Mouse (Mus musculus) thymus, postnatal 0 days (tissue): ENCODE results near the gene 1700029F12Rik. TPM values are rescaled to one million over a fixed set of nuclear protein-coding genes. Genes with fewer than 3 reads are reported as not detected.
"Not testable (repeated sequence)": the region's sequence is repeated elsewhere in the genome, so short reads cannot be mapped to it uniquely, and the experiment has no call there.

ENCODE experiments used
- DNase-seq: peaks from one replicate; pipeline ENCODE4 v3.0.0-alpha.2; 2015; ENCODE audit warnings: low spot score
- polyA plus RNA-seq: library from polyadenylated mRNA; unstranded; fragments of >200 nt; fragmentation: Nextera tagmentation; extraction: Ambion mirVana; gene quantifications from 2 replicates; pipeline ENCODE4 v1.2.1, GENCODE M21; 2015

The 1700029F12Rik gene
- polyA plus RNA-seq = 0.40 and 0.44 TPM in 2 replicates

DNA sequence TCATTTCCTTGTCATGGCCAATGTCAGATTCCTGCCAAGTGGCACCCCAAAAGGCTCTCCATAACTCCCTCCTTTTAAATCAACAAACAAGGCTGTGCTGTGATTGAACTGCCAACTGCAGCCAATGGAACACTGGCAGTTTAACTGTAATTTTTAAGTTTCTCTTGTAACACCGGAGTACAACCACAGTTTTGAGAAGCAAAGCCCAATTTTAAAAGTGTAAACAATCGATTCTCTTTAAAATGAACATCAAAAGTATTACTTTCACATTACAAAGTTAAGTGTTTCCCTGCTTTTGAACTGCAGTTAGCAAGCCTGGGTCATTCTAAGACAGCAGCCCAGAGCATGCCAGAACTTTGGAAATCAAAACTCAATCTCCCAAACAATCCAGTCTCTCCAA is at the start of gene 1700029F12Rik:
Gene 1700029F12Rik, minus strand, starts transcription at position 101 of the 400 bp plus-strand sequence.
- DNase-seq = no peak

DNA sequence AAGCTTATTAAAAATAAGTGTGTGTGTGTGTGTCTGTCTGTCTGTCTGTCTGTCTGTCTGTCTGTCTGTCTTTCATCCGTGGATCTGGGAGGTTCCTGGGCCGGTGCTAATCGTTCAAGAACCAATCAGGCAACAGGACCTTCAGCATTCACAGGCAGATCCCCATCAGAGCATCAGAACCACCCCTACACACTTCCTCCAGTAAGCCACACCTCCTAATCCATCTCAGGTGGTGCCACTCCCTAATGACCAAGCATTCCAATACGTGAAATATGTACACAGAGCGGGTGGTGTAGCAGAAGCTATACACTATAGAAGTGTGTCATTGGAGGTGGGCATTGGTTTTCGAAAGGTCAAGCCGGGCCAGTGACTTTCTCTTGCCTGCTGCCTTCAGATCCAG is 48.3 kb upstream of the 1700029F12Rik start:
- no peak for DNase-seq

DNA sequence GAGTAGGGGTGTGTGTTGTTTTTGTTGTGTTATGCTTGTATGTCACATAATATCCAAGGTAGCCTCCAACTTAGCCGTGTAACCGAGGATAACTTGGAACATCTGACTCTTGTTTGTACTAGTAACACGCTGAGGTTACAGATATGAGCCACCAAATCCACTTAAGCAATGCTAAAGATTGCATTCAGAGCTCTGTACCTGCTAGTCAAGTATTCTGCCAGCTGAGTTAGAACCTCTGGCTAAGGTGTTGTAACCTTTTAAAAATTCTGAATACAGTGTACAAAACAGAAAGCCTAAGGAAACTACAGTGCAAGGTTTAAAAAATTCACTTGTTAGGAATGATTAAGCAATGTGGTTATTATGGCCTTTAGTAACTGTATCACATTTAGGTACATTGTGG is 46.5 kb upstream of the 1700029F12Rik start:
- DNase-seq = no peak

DNA sequence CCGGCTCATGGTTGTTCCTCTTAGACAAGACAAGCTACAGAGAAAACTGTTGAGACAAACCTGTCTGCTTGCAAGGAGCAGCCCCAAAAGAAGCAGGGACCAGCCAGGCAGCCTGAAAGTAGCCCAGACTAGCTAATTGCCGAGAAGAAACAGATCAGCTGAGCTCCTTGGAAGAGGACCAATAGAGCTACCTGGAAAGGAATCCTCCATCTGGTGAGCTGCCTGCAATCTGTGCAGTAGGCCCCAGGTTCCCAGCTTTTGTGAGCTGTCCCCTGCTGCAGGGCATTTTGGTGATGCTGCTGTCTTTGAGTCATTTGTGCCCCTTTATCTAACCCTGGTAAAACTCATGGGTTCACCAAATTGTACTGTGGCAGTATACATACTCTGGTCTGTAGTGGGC is 46.0 kb upstream of the 1700029F12Rik start:
- no peak for DNase-seq

DNA sequence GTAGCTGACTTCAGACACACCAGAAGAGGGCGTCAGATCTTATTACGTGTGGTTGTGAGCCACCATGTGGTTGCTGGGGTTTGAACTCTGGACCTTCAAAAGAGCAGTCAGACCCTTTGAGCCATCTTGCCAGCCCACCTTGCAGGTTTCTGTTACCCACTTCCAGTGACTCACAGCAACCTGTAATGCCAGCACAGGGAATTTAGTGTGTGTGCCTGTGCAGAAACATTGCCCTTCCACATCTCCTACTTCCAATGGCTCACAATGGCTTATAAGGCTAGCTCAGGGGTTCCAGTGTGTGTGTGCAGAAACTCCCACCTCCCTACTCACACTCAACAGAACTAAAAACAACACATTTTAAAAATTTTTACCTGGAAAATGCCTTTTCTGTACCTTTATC is 43.4 kb upstream of the 1700029F12Rik start:
- DNase-seq = no peak

DNA sequence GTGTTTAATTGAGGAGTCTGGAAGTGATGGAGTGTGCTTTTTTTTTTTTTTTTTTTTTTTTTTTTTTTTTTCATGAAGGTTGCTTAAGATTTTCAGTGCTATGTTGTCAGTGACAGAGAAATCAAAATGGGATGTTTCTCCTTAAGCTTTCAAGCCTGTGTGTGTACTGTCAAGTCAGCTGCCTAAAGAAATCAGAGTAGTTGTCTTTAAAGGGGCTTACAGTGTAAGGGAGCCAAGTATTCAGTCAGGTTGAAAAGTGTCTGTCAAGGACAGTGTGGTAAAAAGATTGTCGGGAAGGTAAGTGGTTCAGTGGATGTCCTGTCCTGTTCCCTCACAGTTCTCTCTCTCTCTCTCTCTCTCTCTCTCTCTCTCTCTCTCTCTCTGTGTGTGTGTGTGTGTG is 39.3 kb upstream of the 1700029F12Rik start:
- no peak for DNase-seq

DNA sequence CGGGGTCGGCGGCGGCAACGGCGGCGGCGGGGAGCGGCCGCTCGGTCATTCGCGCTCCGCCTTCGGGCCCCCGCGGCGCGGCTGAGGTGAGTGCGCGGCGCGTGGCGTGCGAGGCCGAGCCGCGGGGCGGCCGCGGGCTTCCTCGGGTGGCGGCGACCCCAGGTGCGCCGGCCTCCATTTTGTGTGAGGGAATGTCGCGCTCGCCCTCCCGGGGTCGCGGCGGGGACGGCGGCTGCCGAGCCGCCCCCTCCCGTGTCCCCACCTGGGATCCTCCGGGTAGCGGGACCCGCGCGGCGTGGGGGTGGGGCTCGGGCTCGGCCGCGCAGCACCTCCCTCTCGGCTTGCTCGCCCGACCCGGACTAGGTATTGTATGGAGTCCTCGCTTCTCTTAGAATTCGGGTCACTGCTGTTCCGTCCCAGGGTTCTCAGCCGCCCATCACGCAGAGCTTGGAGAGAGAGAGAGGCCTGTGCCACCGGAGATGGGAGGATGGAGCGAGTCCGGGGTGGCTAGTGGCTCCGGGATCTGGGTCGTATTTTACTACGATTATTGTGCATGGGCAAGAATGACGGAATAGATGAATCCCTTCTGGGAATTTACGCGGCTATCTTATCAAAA is 37.6 kb upstream of the 1700029F12Rik start:
- DNase-seq = peak; percentile 9

DNA sequence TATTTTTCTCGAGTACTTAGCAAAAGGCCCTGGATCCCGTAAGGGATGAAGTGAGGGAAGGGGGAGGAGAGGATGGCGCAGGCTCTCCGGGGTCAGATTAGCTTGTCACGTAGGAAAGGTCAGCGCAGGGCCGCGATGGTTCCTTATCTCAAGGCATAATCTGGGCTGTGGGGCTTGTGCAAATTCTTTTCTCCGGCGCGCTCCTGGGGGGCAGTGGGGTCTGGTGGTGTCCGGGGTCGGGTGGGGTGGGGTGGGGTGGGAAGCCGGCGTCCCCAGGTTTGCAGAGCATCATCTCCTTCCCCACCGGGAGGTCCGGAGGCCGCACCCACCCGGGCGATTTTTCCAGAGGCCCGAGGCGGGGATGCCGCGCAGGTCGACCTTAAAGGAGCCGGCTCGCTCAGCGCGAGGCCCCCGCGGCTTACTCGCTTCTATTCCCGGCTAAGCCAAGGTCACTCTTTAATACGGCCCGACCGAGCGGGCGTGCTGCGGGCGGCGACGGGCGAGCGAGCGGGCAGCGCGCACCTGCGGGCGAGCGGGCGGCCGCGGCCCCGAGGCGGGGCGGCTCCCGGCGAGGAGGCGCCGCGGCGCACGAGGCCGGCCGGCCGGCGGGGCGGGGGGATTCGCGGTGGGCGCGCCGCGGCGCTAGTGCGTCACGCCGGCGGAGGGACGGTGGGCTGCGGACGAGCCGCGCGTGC is 36.9 kb upstream of the 1700029F12Rik start:
- DNase-seq = no peak

DNA sequence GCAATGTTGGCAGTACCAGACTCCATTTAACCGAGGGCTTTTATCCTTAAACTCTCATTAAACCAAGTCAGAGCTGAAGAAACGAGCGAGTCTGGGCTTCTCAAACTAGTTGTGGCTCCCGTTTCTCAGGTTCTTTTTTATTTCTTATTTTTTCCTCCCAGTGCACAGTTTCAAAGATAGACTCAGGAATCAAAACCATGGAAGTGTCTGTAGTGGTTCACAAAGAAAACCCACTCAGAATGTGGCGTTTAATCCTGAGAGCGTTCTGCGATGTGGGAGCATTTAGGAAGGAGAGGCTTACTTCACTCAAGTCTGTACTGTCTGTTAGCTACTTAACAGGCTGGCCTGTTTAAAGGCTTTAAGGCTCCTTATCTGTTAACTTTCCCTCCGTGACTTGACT is 34.0 kb upstream of the 1700029F12Rik start:
- no peak for DNase-seq

DNA sequence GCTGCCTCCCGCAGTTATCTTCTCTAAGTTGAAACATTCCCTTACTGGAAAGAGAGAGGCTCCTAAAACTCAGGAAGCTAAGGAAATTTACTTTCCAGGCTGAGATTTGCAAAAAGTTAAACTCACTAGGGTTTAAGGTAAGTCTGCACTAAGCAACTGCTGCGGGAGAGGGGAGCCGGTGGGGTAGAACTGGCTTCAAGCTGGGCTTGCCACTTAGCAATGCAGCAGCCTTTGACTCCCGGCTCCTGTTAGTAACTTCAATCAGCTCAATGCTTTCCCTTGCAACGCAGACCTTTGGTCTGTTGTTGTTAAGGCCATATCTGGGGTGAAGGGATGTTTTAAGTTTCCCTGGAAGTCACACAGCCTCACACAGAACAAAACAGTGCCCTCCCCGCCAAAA is 33.5 kb upstream of the 1700029F12Rik start:
- no peak for DNase-seq

DNA sequence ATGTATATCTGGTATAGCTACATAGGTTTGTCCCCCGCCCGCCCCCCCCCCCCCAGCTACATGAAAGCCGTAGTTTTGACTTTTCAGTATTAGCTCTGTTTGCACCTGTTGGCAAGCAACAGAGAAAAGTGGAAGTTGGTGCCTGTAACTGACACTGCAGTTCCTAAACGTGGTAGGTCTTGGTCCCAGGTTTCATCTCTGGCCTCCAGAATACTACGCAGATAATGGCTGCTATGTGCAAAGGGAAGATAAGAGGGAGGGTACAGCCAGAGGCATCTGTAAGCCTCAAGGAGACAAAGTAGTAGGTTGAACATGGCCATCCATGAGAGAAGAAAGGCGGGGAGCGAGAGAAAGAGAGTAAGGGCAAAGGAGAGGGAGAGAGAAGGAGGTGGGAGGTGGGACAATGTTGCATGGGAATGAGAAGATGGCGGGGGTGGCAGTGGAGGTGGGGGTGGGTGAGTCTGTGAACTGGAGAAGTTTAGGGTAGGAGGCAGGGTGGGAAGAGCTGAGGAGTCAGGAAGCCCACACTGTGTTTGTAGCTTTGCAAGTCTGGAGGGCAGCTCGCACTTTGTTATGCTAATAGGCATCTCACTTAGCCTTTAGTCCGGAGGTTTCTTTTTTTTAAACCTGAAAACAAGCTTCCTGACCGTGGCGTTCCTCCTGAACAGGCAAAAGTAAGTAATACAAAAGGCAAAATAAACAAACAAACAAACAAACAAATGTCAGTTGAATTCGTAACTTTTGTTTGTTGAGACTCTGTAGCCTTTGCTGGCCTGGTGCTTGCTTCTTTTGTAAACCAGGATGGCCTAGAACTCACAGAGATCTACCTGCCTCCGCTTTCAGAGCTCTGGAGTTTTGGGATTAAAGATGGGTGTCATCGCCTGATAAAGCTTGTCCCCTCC is 32.7 kb upstream of the 1700029F12Rik start, which contains the start of gene Fam169a:
Gene Fam169a, plus strand, starts transcription at position 638 of the 902 bp plus-strand sequence.
- no peak for DNase-seq

DNA sequence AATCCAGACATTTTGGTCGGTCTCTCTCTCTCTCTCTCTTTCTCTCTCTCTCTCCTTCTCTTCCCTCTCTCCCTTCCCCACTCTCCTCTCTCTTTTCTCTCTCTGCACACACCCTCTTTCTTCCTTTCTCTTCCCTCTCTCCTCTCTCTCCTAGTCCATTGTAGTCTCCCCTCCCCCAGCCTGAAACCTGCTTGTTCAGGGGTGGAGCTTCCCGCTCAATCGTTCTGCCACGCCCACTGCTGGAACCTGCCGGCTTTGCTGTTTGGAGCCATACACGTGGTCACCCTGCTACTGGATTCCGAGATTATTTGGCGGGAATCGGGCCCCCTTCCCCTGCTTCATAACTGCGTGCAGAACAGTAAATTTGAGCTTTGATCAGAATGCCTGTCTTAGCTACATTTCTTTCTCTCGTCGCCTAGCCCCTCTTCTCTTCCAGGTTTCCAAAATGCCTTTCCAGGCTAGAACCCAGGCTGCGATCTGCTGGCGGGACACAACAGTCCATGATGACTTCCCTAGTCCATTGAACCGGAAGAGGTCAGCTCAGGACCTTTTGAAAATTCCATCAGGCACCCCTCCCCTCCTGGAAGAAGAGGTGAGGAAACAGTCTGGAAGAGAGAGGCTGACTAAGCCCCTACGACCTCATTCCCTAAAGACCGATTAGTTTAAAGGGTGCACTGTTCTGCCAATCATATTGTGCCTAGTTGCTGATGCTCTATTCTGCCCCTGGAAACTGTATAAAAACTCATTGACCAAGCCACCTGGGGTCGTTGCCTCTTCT is 30.9 kb upstream of the 1700029F12Rik start:
- not testable (repeated sequence) for DNase-seq

DNA sequence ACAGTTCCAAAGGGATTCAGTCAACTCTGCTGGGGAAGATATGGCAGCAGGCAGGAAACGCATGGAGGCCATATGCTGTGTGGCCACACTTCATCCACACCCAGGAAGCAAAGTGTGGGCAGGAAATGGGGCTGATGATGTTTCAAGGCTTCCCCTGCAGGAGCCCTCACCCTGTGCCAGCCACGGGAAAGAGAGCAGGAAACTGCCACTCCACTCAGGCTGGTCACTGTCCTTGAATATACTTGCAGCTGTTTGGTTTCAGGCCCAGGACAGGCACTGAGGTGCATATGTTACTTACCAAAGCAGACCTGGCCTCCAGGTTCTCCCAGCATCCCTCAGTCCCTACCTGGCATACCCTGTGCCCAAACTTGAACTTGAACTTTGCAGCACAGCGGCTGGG is 30.3 kb upstream of the 1700029F12Rik start:
- DNase-seq = no peak

DNA sequence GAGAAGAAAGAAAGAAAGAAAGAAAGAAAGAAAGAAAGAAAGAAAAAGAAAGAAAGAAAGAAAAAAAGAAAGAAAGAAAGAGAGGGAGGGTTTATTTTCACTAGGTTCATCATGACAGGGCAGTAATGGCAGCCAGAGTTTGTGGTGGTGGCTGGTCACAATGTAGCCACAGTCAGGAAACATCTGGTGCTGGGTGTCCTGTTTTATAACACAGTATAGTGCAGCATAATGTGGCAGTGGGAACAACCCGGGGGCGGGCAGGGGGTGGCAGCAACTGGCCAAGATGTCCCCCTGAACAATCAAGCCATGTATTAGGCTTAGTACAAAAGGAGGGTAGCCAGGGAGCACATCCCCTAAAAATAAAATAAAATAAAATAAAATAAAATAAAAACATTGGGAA is 29.3 kb upstream of the 1700029F12Rik start:
- no peak for DNase-seq

DNA sequence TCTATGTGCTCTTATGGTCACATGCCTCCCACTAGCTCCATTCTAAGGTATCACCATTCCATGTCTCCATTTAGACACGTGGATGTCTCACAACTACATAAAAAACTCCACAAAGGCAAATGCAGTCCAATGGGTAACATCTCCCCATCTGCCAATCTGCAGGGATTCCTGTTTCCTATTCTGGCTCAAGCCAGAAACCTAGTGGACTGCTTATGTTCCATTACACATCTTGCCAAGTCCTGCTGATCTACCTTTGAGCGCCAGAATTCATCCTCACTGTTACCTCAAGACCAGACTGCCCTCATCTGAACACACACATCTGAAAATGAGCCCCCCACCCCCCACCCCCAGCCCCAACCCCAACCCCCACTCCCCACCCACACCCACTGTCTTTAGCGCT is 28.0 kb upstream of the 1700029F12Rik start:
- DNase-seq = no peak

DNA sequence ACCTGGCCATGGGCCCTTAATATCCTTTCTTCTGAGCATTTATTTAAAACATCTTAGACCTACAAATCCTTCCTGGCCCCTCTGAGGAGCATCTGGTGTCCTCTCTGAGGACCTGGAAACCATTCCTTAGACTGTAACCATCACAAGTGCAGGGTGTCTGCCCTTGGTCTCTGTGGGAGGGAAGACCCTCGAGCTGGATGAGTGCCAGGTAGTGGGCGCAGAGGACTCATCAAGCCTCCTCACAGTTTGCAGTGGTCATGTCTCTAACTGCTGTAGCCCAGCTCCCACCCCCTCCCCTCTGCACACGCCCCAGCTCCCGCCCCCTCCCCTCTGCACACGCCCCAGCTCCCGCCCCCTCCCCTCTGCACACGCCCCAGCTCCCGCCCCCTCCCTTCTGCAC is 26.2 kb upstream of the 1700029F12Rik start:
- no peak for DNase-seq

DNA sequence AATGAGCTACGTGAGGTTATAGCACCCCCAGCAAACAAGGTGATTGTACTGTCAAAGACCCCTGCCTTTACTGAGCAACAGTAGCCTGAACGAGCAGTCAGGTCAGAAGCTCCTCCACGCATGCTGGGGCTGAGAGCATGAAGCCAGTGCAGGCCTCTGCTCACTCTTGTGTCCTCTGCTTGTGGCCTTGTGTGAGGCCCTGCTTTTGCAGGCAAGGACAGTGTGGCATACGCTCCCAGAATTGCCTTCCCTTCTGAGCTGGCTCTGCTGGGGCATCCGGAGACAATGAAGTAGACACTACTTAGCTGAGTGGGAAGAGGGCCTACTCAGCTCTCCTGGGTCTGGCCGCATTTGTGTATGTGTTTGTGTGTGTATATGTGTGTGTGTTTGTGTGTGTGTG is 25.6 kb upstream of the 1700029F12Rik start:
- no peak for DNase-seq

DNA sequence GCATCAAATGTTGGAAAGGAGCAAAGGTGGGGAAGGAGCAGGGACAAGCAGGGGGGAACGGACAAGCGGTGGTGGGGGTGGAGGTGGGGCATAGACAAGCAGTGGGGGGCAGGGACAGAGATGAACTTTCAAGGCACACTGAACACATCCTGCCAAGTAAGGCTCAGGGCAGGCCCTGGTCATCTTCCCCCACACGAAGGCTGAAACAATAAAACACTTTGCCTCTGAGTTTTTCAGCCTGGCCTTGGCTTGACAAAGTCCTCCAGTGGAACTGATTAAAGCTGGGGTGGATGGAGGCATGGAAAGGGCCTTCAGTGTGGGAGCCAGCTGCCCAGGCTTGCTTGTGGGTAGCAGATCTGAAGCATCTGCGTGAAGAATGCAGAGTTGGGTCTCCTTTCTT is 23.7 kb upstream of the 1700029F12Rik start:
- DNase-seq = no peak

DNA sequence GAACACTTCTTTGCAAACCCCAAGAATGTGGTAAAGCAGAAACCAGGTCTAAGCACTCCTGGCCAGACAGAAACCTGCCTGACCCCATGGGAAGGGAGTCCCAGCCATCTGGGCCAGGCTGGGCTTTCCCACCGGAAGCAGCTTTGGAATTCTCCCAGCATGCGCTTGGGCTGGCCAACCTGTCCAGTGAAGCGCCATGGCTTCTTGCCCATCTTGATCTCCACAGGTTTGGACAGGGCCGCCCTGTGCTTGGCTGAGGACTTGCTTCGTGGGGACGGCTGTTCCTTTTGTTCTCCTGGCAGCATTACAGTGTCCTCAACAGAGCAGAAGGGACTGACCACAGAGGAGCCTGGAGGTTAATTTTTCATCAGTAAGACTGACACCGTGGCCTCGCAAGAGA is 19.7 kb upstream of the 1700029F12Rik start:
- DNase-seq = no peak

DNA sequence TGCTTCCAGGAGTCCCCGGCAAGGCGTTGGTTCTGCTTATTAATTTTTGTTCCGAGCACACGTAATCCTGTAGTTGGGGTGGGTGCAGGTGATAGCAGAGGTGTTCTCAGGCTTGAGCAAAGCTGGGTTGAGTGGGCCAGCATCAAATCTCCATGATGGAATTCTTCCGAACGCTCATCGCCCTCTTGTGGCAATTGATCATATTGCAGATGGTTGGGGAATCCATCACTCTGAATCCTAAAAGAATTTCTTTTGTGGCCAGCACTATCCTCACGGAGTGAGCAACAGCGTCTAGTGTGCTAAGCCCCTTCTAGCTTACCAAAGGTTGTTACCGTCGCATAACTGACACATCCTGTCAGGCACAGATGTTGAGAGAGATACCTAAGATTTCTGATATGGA is 18.5 kb upstream of the 1700029F12Rik start:
- peak; percentile 56 for DNase-seq

DNA sequence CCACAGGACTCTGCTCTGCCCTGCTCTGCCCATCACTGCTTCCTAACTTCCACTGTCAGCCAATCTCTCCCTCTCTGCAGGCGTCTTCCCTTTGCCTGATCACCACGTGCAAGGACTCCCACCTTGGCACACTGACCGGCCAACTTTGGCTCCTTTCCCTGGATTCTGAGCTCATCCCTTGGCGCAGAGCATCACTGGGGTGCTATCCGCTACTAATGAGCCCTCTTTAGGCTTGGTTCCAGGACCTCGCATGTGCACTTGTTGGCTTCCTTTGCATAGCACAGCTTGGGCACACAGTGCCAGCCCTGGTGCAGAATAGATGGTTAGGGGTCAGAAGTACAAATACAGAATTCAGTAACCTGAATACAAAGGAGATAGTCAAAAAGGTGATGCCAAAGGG is 17.0 kb upstream of the 1700029F12Rik start:
- no peak for DNase-seq
